Mouse (Mus musculus) C2C12 (cell line): ENCODE measurements at regions not wholly inside any gene's neighbourhood (a gene's known extent, or its start where the extent isn't known, plus 50 kb on each side); places are given as distances from the start of the nearest gene placed in this dataset.

Source experiments
- H3K27me3 ChIP-seq: one replicate; pipeline ENCODE4 v1.6.1; 2011; ENCODE audit not compliant: control insufficient read depth, insufficient read depth, insufficient read length
- H3K36me3 ChIP-seq: one replicate; pipeline ENCODE4 v1.6.1; 2011; ENCODE audit not compliant: control insufficient read depth, insufficient read depth
- H3K4me3 ChIP-seq: one replicate; pipeline ENCODE4 v1.5.1; 2011; ENCODE audit warnings: mild to moderate bottlenecking, control low read depth; ENCODE audit not compliant: poor library complexity, insufficient read depth, severe bottlenecking
- H3K79me2 ChIP-seq: one replicate; pipeline ENCODE4 v1.6.1; 2011; ENCODE audit not compliant: control insufficient read depth, insufficient read depth
- H3K79me3 ChIP-seq: one replicate; pipeline ENCODE4 v1.6.1; 2011; ENCODE audit warnings: low read depth, control low read depth
- H3ac ChIP-seq: one replicate; pipeline ENCODE3; 2011; ENCODE audit warnings: low read depth; ENCODE audit not compliant: control insufficient read depth, insufficient read length
- CEBPB ChIP-seq: IDR thresholded peaks from one replicate; pipeline ENCODE4 v1.6.1; 2011; ENCODE audit warnings: low read depth, mild to moderate bottlenecking, control low read depth, moderate library complexity
- CTCF ChIP-seq: IDR thresholded peaks from one replicate; pipeline ENCODE4 v1.5.1; 2011; ENCODE audit not compliant: control insufficient read depth, insufficient read depth, insufficient read length
- FOSL1 ChIP-seq: IDR thresholded peaks from one replicate; pipeline ENCODE4 v1.8.0; 2011; ENCODE audit warnings: mild to moderate bottlenecking, low read length; ENCODE audit not compliant: poor library complexity, insufficient read depth, severe bottlenecking
- MAX ChIP-seq: IDR thresholded peaks from one replicate; pipeline ENCODE4 v1.6.1; 2011; ENCODE audit warnings: mild to moderate bottlenecking, control low read depth
- MYOD1 ChIP-seq: IDR thresholded peaks from one replicate; pipeline ENCODE4 v1.6.1; 2011; ENCODE audit warnings: low read depth; ENCODE audit not compliant: control insufficient read depth, insufficient read length
- MYOG ChIP-seq: IDR thresholded peaks from one replicate; pipeline ENCODE4 v1.6.1; 2011; ENCODE audit not compliant: control insufficient read depth, insufficient read length; ENCODE audit errors: extremely low read depth
- USF1 ChIP-seq: IDR thresholded peaks from one replicate; pipeline ENCODE4 v1.6.1; 2011; ENCODE audit warnings: low read depth, mild to moderate bottlenecking, control low read depth, moderate library complexity

- TF ChIP-seq MYOD1: no peak
- no peak for TF ChIP-seq MAX
- TF ChIP-seq USF1: no peak
- no peak for TF ChIP-seq FOSL1
- TF ChIP-seq CEBPB: no peak
- no peak for TF ChIP-seq MYOG
- TF ChIP-seq CTCF: no peak
- no peaks in the 10 kb centered on the region for H3K79me3 ChIP-seq
- no peak overlapping the region for H3ac ChIP-seq
- H3K4me3 ChIP-seq: no peak overlapping the region
- no peaks in the 10 kb centered on the region for H3K36me3 ChIP-seq
- H3K27me3 ChIP-seq: peaks cover 8% of the 10 kb centered on the region
- H3K79me2 ChIP-seq: no peaks in the 10 kb centered on the region
Observed at GRCm38 (mm10) chr11:20442476-20442875, 100.6 kb upstream of the Sertad2 start.

GRCm38 (mm10) chr11:20445061-20445902 lies 97.8 kb upstream of the Sertad2 start:
- TF ChIP-seq FOSL1 (no peak), CEBPB (no peak), CTCF (no peak), MYOG (no peak), MYOD1 (no peak), USF1 (no peak), MAX (no peak)
- no peak overlapping the region for H3K4me3 ChIP-seq
- H3K27me3 ChIP-seq: peaks cover 4% of the 10 kb centered on the region
- no peaks in the 10 kb centered on the region for H3K36me3 ChIP-seq
- H3ac ChIP-seq: no peak overlapping the region
- no peaks in the 10 kb centered on the region for H3K79me3 ChIP-seq
- no peaks in the 10 kb centered on the region for H3K79me2 ChIP-seq

- Histone ChIP-seq H3K79me3 (no peaks in the 10 kb centered on the region), H3K27me3 (no peaks in the 10 kb centered on the region), H3ac (no peak overlapping the region), H3K36me3 (no peaks in the 10 kb centered on the region), H3K4me3 (no peak overlapping the region), H3K79me2 (no peaks in the 10 kb centered on the region)
- TF ChIP-seq CTCF (peak; percentile 48), FOSL1 (no peak), CEBPB (no peak)
Observed at GRCm38 (mm10) chr11:20445903-20446264, 97.2 kb upstream of the Sertad2 start.

DNA sequence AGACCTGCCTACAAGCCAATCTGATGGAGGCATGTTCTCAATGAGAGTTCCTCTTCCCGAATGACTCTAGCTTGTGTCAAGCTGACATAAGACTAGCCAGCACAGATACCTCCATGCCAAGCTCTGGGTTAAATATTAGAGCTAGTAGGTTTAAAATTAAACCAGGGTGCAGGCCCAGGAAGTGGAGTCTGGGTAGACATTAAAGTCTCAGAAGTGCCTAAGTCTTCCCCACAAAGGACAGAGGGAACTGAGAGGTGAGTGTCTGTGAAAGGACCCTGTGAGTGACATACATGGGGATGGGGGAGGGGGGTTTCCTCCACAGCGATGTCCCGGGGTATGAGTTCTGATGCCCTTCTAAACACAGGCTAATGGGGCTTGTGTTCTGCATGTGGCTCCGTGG lies 90.2 kb upstream of the Sertad2 start:
- H3ac ChIP-seq: no peak overlapping the region
- H3K79me2 ChIP-seq: no peaks in the 10 kb centered on the region
- no peaks in the 10 kb centered on the region for H3K27me3 ChIP-seq
- H3K79me3 ChIP-seq: no peaks in the 10 kb centered on the region
- TF ChIP-seq MYOG (no peak), FOSL1 (no peak), USF1 (no peak)
- H3K36me3 ChIP-seq: no peaks in the 10 kb centered on the region
- no peak overlapping the region for H3K4me3 ChIP-seq

GRCm38 (mm10) chr11:20453786-20454185 lies 89.3 kb upstream of the Sertad2 start:
- Histone ChIP-seq H3K79me2 (no peaks in the 10 kb centered on the region), H3K79me3 (no peaks in the 10 kb centered on the region), H3K27me3 (no peaks in the 10 kb centered on the region), H3K4me3 (no peak overlapping the region), H3K36me3 (no peaks in the 10 kb centered on the region), H3ac (no peak overlapping the region)
- peak; percentile 37 for TF ChIP-seq USF1
- no peak for TF ChIP-seq CEBPB
- TF ChIP-seq FOSL1: no peak
- no peak for TF ChIP-seq MYOG
- TF ChIP-seq MAX: no peak
- TF ChIP-seq CTCF: no peak
- TF ChIP-seq MYOD1: no peak

DNA sequence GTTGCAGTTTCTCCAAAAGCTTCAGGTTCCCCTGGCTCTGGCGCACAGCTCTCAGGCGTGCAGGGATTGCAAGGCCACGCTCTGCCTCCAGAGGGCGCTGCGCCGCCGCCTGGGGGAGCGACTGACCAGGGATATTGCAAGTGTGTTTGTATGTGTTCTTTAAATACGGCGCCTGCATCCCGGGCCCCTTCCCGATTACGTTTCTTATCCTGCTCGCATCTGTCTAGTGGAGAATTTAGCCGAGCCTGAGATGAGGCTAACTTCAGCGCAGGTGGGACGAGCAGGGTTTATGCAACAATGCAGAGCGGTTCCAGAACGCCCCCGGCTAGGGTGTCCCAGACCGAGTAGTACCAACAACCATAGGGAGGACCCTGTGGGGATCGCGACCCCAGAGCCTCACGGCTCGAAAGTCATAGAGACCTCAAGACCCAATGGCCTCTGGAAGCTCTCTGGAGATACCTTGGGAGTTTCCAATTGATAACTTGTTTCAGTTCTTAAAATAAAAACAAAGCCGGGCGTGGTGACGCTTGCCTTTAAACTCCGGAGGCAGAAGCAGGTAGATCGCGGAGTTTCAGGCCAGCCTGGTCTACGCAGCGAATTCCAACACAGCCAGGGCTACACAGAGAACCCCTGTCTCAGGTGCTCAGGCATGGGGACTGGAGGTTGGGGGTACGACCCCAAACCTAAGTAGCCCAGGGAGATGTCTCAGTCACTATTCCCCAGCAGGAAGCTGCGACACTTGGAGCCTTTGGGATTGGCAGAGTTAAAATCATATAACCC lies 87.8 kb upstream of the Sertad2 start:
- H3K79me2 ChIP-seq: no peaks in the 10 kb centered on the region
- H3K4me3 ChIP-seq: peak overlapping the region; percentile 48
- H3K79me3 ChIP-seq: no peaks in the 10 kb centered on the region
- TF ChIP-seq USF1 (no peak), MYOD1 (no peak), FOSL1 (no peak), MAX (peak; percentile 39), MYOG (no peak), CTCF (peak; percentile 98), CEBPB (no peak)
- H3K36me3 ChIP-seq: no peaks in the 10 kb centered on the region
- peak overlapping the region; percentile 47 for H3ac ChIP-seq
- no peaks in the 10 kb centered on the region for H3K27me3 ChIP-seq
